Mouse (Mus musculus): ENCODE results near the gene Pbx4.

DNA sequence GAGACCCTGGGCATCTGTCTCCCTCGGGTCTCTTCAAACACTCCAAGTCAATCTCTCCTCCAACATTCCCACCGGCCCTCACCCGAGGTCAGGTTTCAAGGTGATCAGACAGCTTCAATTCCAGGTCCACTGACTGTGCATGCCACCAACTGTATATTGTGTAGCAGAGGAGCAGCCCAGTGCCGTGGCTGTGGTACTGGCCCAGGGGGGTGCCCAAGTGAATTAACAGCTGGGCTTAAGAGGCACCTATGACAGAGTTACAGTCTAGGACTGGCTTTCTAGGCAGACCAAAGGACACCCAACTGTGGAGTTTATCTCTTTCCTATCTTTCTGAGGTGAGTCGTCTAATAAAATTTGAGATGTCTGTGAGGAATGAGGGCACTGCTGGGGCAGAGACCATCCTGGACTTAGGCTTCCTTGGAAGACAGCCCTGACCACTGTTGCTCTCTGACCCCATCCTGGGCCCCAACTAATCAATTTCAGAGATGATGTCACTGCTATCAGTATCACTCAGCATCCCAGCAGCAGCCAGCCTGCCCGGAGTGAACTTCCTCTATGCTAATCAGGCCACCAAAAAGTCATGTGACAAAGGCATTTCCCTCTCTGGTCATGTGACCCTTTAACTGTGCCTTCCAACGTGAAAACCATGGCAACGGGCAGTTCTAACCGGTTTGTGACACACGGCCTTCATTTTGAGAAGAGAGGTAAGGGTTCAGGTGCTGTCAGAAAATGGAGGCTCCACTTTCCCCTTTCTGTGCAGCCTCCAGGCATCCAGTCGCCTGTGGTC lies 87.8 kb downstream of the Pbx4 start:
- TF ChIP-seq POLR2A (IDR thresholded peaks at IDR 0.05; ENCODE audit: borderline replicate concordance, insufficient read depth, low read length): no peak
- no peak for TF ChIP-seq CTCF (IDR thresholded peaks at IDR 0.05; ENCODE audit: borderline replicate concordance, insufficient read depth, low read depth, low read length)

Data from cerebellum, adult 2 months (tissue).